Mouse (Mus musculus): ENCODE results near the gene Tfap2a.

DNA sequence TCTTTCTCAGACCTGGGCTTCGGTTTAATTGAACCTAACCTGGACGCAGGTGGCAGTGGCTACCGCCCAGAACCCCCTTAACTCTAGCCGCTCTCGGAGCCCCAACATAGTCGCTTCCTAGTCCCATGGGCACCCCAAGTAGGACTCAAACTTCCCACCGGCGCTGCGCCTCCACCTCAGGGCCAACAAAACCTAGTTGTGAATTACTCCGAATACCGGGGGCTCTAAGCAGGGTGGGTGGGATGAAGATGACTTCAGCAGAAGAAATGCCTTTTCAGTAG, 28.2 kb downstream of the Tfap2a start:
- TF ChIP-seq CTCF (IDR thresholded peaks at IDR 0.05; ENCODE audit: low read depth) (no peak), EP300 (IDR thresholded peaks at IDR 0.05; ENCODE audit: low read depth) (no peak)

All from heart, postnatal 0 days (tissue).